Mouse (Mus musculus) layer of hippocampus, adult 8-10 months (tissue): Measurements from ENCODE around the gene Ear6. TPM values are rescaled to one million over a fixed set of nuclear protein-coding genes. Genes with fewer than 3 reads are reported as not detected.
A peak's percentile ranks its signal among the peaks of the same experiment; 100 is the strongest.

Experiments
- DNase-seq, 2 experiments: peaks; one replicate each; pipeline ENCODE4 v3.0.0; 2022; ENCODE audit warnings: low spot score in 2 of 2
- microRNA-seq, 2 experiments: library from miRNA; unstranded; fragments of <30 nt; microRNA quantifications; one replicate each; pipeline ENCODE4 v1.2.0; 2022
- total RNA-seq, 4 experiments: library from RNA; stranded (reverse); gene quantifications; 2 replicates each; pipeline ENCODE4 v1.2.4; 2022

Ear6 gene
- total RNA-seq, 4 experiments from 2014 or later = not detected

- DNase-seq = no peak
Observed at GRCm38 (mm10) chr14:51893809-51894208, 40.3 kb downstream of the Ear6 start.

GRCm38 (mm10) chr14:51895071-51895470 lies 41.6 kb downstream of the Ear6 start:
- no peak for DNase-seq

- DNase-seq = no peak
Observed at GRCm38 (mm10) chr14:51896019-51896418, 42.5 kb downstream of the Ear6 start.

GRCm38 (mm10) chr14:51896539-51897170 lies 43.2 kb downstream of the Ear6 start:
- DNase-seq = no peak

GRCm38 (mm10) chr14:51899351-51899750 lies 45.9 kb downstream of the Ear6 start:
- no peak for DNase-seq

- peak; percentile 39 to 65 for DNase-seq
Observed at GRCm38 (mm10) chr14:51902806-51903710, 49.6 kb downstream of the Ear6 start.

GRCm38 (mm10) chr14:51903782-51904181 lies 50.3 kb downstream of the Ear6 start:
- no peak for DNase-seq

Small RNAs within 50 kb of the gene (microRNA-seq; reads per million reads assigned to microRNA genes)
- 0 reads per million in 2 experiments for gene Gm27375

Other genes with a start within 250 kb of the Ear6 start
- not detected for gene Gm17078, start 242.4 kb upstream of the Ear6 start, total RNA-seq
- not detected for gene Gm4181, start 218.0 kb upstream of the Ear6 start, total RNA-seq
- gene Gm17079, start 158.2 kb upstream of the Ear6 start, total RNA-seq = not detected
- gene Gm5800, start 136.5 kb upstream of the Ear6 start, total RNA-seq = not detected
- not detected for gene Ang4, start 80.1 kb upstream of the Ear6 start, total RNA-seq
- not detected for gene AY358078, start 53.7 kb upstream of the Ear6 start, total RNA-seq
- gene Mettl17, start 31.1 kb downstream of the Ear6 start, total RNA-seq = 10 to 100 TPM; 29.8 to 51.3 (median 38.8) TPM
- gene Slc39a2, start 39.2 kb downstream of the Ear6 start, total RNA-seq = 10 to 100 TPM in 2 of 4 experiments, 1 to 10 TPM in 2; 4.8 to 13.0 (median 8.7) TPM
- gene Ndrg2, start 60.5 kb downstream of the Ear6 start, total RNA-seq = 100 to 1,000 TPM; 843 to 941 (median 912) TPM
- not detected for gene Tppp2, start 64.7 kb downstream of the Ear6 start, total RNA-seq
- not detected for gene Rnase13, start 69.1 kb downstream of the Ear6 start, total RNA-seq
- gene Arhgef40, start 131.0 kb downstream of the Ear6 start, total RNA-seq = 10 to 100 TPM; 30.3 to 40.9 (median 34.5) TPM
- gene Tmem253, start 162.0 kb downstream of the Ear6 start, total RNA-seq = 1 to 10 TPM in 2 of 4 experiments, under 1 TPM in 2; 0.74 to 1.7 (median 0.91) TPM
- 10 to 100 TPM; 45.7 to 46.6 (median 45.8) TPM for gene Zfp219, start 167.0 kb downstream of the Ear6 start, total RNA-seq
- not detected for gene Olfr221, start 188.8 kb downstream of the Ear6 start, total RNA-seq